Mouse (Mus musculus): ENCODE measurements around the gene Egf. TPM values are rescaled to one million over a fixed set of nuclear protein-coding genes. Genes with fewer than 3 reads are reported as not detected.
"Not testable (repeated sequence)": the region's sequence is repeated elsewhere in the genome, so short reads cannot be mapped to it uniquely, and the experiment has no call there.

Egf gene
- polyA plus RNA-seq, 1 experiment from 2014 or later, result 2.7 TPM

GRCm38 (mm10) chr3:129766971-129767794 is 12.1 kb upstream of the Egf start:
- H3K4me1 ChIP-seq (ENCODE audit: control insufficient read depth, insufficient read depth, low read length), result peaks cover 3% of the 10 kb centered on the region; the same call in 1 of the 2 replicates
- no peaks in the 10 kb centered on the region for H3K27me3 ChIP-seq (ENCODE audit: control insufficient read depth, insufficient read depth, low read length)
- 82% methylated on average over 10 of the region's 10 CpGs for WGBS
- no peaks in the 10 kb centered on the region for H3K36me3 ChIP-seq (ENCODE audit: control insufficient read depth, insufficient read depth)
- H3K4me3 ChIP-seq (ENCODE audit: low read length), result no peak overlapping the region
- H3K9me3 ChIP-seq (replicated peaks; ENCODE audit: control insufficient read depth, low read length), result no peaks in the 10 kb centered on the region
- ATAC-seq (replicated peaks; ENCODE audit: extremely low read depth, insufficient read depth, low FRiP score), result no peak
- H3K9ac ChIP-seq (ENCODE audit: low read length), result no peak overlapping the region
- H3K4me2 ChIP-seq (ENCODE audit: low read depth, low read length), result no peak overlapping the region
- H3K27ac ChIP-seq (ENCODE audit: low read length), result no peak overlapping the region

- H3K9me3 ChIP-seq (replicated peaks; ENCODE audit: control insufficient read depth, low read length), result no peaks in the 10 kb centered on the region
- no peak overlapping the region for H3K4me2 ChIP-seq (ENCODE audit: low read depth, low read length)
- no peak overlapping the region for H3K9ac ChIP-seq (ENCODE audit: low read length)
- H3K4me3 ChIP-seq (ENCODE audit: low read length), result no peak overlapping the region
- WGBS, result 72% methylated on average over 4 of the region's 4 CpGs
- no peak overlapping the region for H3K27ac ChIP-seq (ENCODE audit: low read length)
- H3K36me3 ChIP-seq (ENCODE audit: control insufficient read depth, insufficient read depth), result no peaks in the 10 kb centered on the region
- H3K27me3 ChIP-seq (ENCODE audit: control insufficient read depth, insufficient read depth, low read length), result no peaks in the 10 kb centered on the region
- no peak for ATAC-seq (replicated peaks; ENCODE audit: extremely low read depth, insufficient read depth, low FRiP score)
- peaks cover 3% of the 10 kb centered on the region; the same call in 1 of the 2 replicates for H3K4me1 ChIP-seq (ENCODE audit: control insufficient read depth, insufficient read depth, low read length)
These were observed 11.0 kb upstream of the Egf start for GRCm38 (mm10) chr3:129766106-129766505.

- not testable (repeated sequence) for H3K9ac ChIP-seq (ENCODE audit: low read length); H3K4me1 ChIP-seq (ENCODE audit: control insufficient read depth, insufficient read depth, low read length); H3K36me3 ChIP-seq (ENCODE audit: control insufficient read depth, insufficient read depth); H3K27ac ChIP-seq (ENCODE audit: low read length); H3K27me3 ChIP-seq (ENCODE audit: control insufficient read depth, insufficient read depth, low read length); ATAC-seq (replicated peaks; ENCODE audit: extremely low read depth, insufficient read depth, low FRiP score); H3K9me3 ChIP-seq (replicated peaks; ENCODE audit: control insufficient read depth, low read length); H3K4me3 ChIP-seq (ENCODE audit: low read length); H3K4me2 ChIP-seq (ENCODE audit: low read depth, low read length)
- WGBS, result 96% methylated on average over 1 of the region's 1 CpGs
These were observed 2.5 kb upstream of the Egf start for GRCm38 (mm10) chr3:129757599-129757998.

GRCm38 (mm10) chr3:129744803-129745202 is 10.3 kb downstream of the Egf start:
- Histone ChIP-seq H3K4me1 (ENCODE audit: control insufficient read depth, insufficient read depth, low read length) (no peaks in the 10 kb centered on the region), H3K27me3 (ENCODE audit: control insufficient read depth, insufficient read depth, low read length) (no peaks in the 10 kb centered on the region), H3K36me3 (ENCODE audit: control insufficient read depth, insufficient read depth) (no peaks in the 10 kb centered on the region), H3K9ac (ENCODE audit: low read length) (no peak overlapping the region), H3K4me3 (ENCODE audit: low read length) (no peak overlapping the region), H3K9me3 (replicated peaks; ENCODE audit: control insufficient read depth, low read length) (no peaks in the 10 kb centered on the region), H3K27ac (ENCODE audit: low read length) (no peak overlapping the region), H3K4me2 (ENCODE audit: low read depth, low read length) (no peak overlapping the region)
- ATAC-seq (replicated peaks; ENCODE audit: extremely low read depth, insufficient read depth, low FRiP score), result no peak
- WGBS, result 47% methylated on average over 8 of the region's 8 CpGs

GRCm38 (mm10) chr3:129742781-129743180 is 12.3 kb downstream of the Egf start:
- H3K27ac ChIP-seq (ENCODE audit: low read length), result no peak overlapping the region
- no peak for ATAC-seq (replicated peaks; ENCODE audit: extremely low read depth, insufficient read depth, low FRiP score)
- no peak overlapping the region for H3K9ac ChIP-seq (ENCODE audit: low read length)
- H3K4me1 ChIP-seq (ENCODE audit: control insufficient read depth, insufficient read depth, low read length), result no peaks in the 10 kb centered on the region
- no peaks in the 10 kb centered on the region; the same call in 1 of the 2 replicates for H3K27me3 ChIP-seq (ENCODE audit: control insufficient read depth, insufficient read depth, low read length)
- no peak overlapping the region for H3K4me2 ChIP-seq (ENCODE audit: low read depth, low read length)
- no peak overlapping the region for H3K4me3 ChIP-seq (ENCODE audit: low read length)
- WGBS, result 77% methylated on average over 6 of the region's 6 CpGs
- no peaks in the 10 kb centered on the region for H3K9me3 ChIP-seq (replicated peaks; ENCODE audit: control insufficient read depth, low read length)
- no peaks in the 10 kb centered on the region for H3K36me3 ChIP-seq (ENCODE audit: control insufficient read depth, insufficient read depth)

- 72% methylated on average over 16 of the region's 16 CpGs for WGBS
These were observed 16.6 kb downstream of the Egf start for GRCm38 (mm10) chr3:129738291-129739183.

GRCm38 (mm10) chr3:129731636-129732035 is 23.5 kb downstream of the Egf start:
- Histone ChIP-seq H3K9me3 (replicated peaks; ENCODE audit: control insufficient read depth, low read length) (no peaks in the 10 kb centered on the region), H3K4me2 (ENCODE audit: low read depth, low read length) (no peak overlapping the region), H3K27me3 (ENCODE audit: control insufficient read depth, insufficient read depth, low read length) (no peaks in the 10 kb centered on the region), H3K9ac (ENCODE audit: low read length) (no peak overlapping the region), H3K36me3 (ENCODE audit: control insufficient read depth, insufficient read depth) (no peaks in the 10 kb centered on the region), H3K27ac (ENCODE audit: low read length) (no peak overlapping the region), H3K4me1 (ENCODE audit: control insufficient read depth, insufficient read depth, low read length) (no peaks in the 10 kb centered on the region), H3K4me3 (ENCODE audit: low read length) (no peak overlapping the region)
- 72% methylated on average over 6 of the region's 6 CpGs for WGBS
- no peak for ATAC-seq (replicated peaks; ENCODE audit: extremely low read depth, insufficient read depth, low FRiP score)

More at GRCm38 (mm10) chr3:129738291-129739183, 16.6 kb downstream of the Egf start:
- Histone ChIP-seq H3K27me3 (ENCODE audit: control insufficient read depth, insufficient read depth, low read length) (no peaks in the 10 kb centered on the region; the same call in 1 of the 2 replicates), H3K36me3 (ENCODE audit: control insufficient read depth, insufficient read depth) (no peaks in the 10 kb centered on the region), H3K27ac (ENCODE audit: low read length) (no peak overlapping the region), H3K4me3 (ENCODE audit: low read length) (no peak overlapping the region), H3K9ac (ENCODE audit: low read length) (no peak overlapping the region), H3K9me3 (replicated peaks; ENCODE audit: control insufficient read depth, low read length) (no peaks in the 10 kb centered on the region), H3K4me1 (ENCODE audit: control insufficient read depth, insufficient read depth, low read length) (no peaks in the 10 kb centered on the region), H3K4me2 (ENCODE audit: low read depth, low read length) (no peak overlapping the region)
- ATAC-seq (replicated peaks; ENCODE audit: extremely low read depth, insufficient read depth, low FRiP score), result no peak

GRCm38 (mm10) chr3:129730426-129730825 is 24.7 kb downstream of the Egf start:
- Histone ChIP-seq H3K4me3 (ENCODE audit: low read length) (no peak overlapping the region), H3K27ac (ENCODE audit: low read length) (no peak overlapping the region), H3K27me3 (ENCODE audit: control insufficient read depth, insufficient read depth, low read length) (no peaks in the 10 kb centered on the region), H3K4me2 (ENCODE audit: low read depth, low read length) (no peak overlapping the region), H3K9me3 (replicated peaks; ENCODE audit: control insufficient read depth, low read length) (no peaks in the 10 kb centered on the region), H3K36me3 (ENCODE audit: control insufficient read depth, insufficient read depth) (no peaks in the 10 kb centered on the region), H3K9ac (ENCODE audit: low read length) (no peak overlapping the region), H3K4me1 (ENCODE audit: control insufficient read depth, insufficient read depth, low read length) (no peaks in the 10 kb centered on the region)
- no peak for ATAC-seq (replicated peaks; ENCODE audit: extremely low read depth, insufficient read depth, low FRiP score)
- WGBS, result 21% methylated on average over 8 of the region's 8 CpGs

GRCm38 (mm10) chr3:129729916-129730315 is 25.2 kb downstream of the Egf start:
- no peak overlapping the region for H3K9ac ChIP-seq (ENCODE audit: low read length)
- no peaks in the 10 kb centered on the region for H3K4me1 ChIP-seq (ENCODE audit: control insufficient read depth, insufficient read depth, low read length)
- no peaks in the 10 kb centered on the region for H3K9me3 ChIP-seq (replicated peaks; ENCODE audit: control insufficient read depth, low read length)
- H3K36me3 ChIP-seq (ENCODE audit: control insufficient read depth, insufficient read depth), result no peaks in the 10 kb centered on the region
- 64% methylated on average over 5 of the region's 5 CpGs for WGBS
- no peak overlapping the region for H3K4me2 ChIP-seq (ENCODE audit: low read depth, low read length)
- ATAC-seq (replicated peaks; ENCODE audit: extremely low read depth, insufficient read depth, low FRiP score), result no peak
- H3K27me3 ChIP-seq (ENCODE audit: control insufficient read depth, insufficient read depth, low read length), result no peaks in the 10 kb centered on the region
- H3K27ac ChIP-seq (ENCODE audit: low read length), result no peak overlapping the region
- no peak overlapping the region for H3K4me3 ChIP-seq (ENCODE audit: low read length)
